ENCODE assay signal across 20 mouse cellular contexts in genomic region chr8:90474066-90474465, GRCm38 (mm10).
"Had no signal": no experiment of that assay in that cellular context is flagged by ENCODE, and none has a peak within 500 bp of the region (broad histone marks: within the 10 kb centered on the region; RNA-seq: fewer than 3 reads in every experiment).

No protein-coding gene starts in this region.

- ATAC-seq: hindbrain, postnatal 0 days; inflammation-experienced regulatory T-cells, adult 6 months; intestine, embryonic 16.5 days had no signal

- H3K4me2 ChIP-seq: liver, embryonic 13.5 days; neural tube, embryonic 12.5 days; neural tube, embryonic 15.5 days had no signal

- H3K4me3 ChIP-seq: left cerebral cortex, adult 2 months; liver, embryonic 13.5 days; megakaryocyte, embryonic 14.5 days; midbrain, embryonic 10.5 days; neural tube, embryonic 12.5 days; neural tube, embryonic 15.5 days had no signal

- H3K27ac ChIP-seq: hindbrain, postnatal 0 days; left cerebral cortex, adult 2 months; liver, embryonic 13.5 days; midbrain, embryonic 10.5 days; neural tube, embryonic 12.5 days; neural tube, embryonic 15.5 days; stomach, postnatal 0 days had no signal

- H3K9me3 ChIP-seq: liver, embryonic 13.5 days; midbrain, embryonic 10.5 days; neural tube, embryonic 12.5 days; neural tube, embryonic 15.5 days had no signal

- H3K9ac ChIP-seq: liver, embryonic 13.5 days; neural tube, embryonic 12.5 days; neural tube, embryonic 15.5 days had no signal

- DNase-seq: layer of hippocampus, postnatal 36 days; liver, embryonic 13.5 days; lung, adult 2 months; lung, postnatal 36 days; midbrain, embryonic 14.5 days; right cerebral cortex, adult 18-20 months; right cerebral cortex, postnatal 14 days; right cerebral cortex, postnatal 4 days; thymus, adult 2 months; thymus, postnatal 14 days; thymus, postnatal 4 days had no signal

- H3K27me3 ChIP-seq: liver, embryonic 13.5 days; megakaryocyte, embryonic 14.5 days; neural tube, embryonic 12.5 days; neural tube, embryonic 15.5 days had no signal

- H3K4me1 ChIP-seq: liver, embryonic 13.5 days; megakaryocyte, embryonic 14.5 days; midbrain, embryonic 10.5 days; neural tube, embryonic 12.5 days; neural tube, embryonic 15.5 days had no signal

- H3K36me3 ChIP-seq: liver, embryonic 13.5 days; midbrain, embryonic 10.5 days; neural tube, embryonic 12.5 days; neural tube, embryonic 15.5 days had no signal
